Mouse (Mus musculus) layer of hippocampus, postnatal 25 days (tissue): ENCODE data around the gene Gen1. TPM values are rescaled to one million over a fixed set of nuclear protein-coding genes. Genes with fewer than 3 reads are reported as not detected.

ENCODE experiments used
- DNase-seq, 2 experiments: peaks; one replicate each; pipeline ENCODE4 v3.0.0; 2022; ENCODE audit warnings: mixed read lengths in 2 of 2, low spot score in 1 of 2; ENCODE audit errors: extremely low spot score in 1 of 2
- microRNA-seq, 2 experiments: library from miRNA; unstranded; fragments of <30 nt; microRNA quantifications; one replicate each; pipeline ENCODE4 v1.2.0; 2021
- total RNA-seq, 2 experiments: library from RNA; stranded (reverse); gene quantifications; 2 replicates each; pipeline ENCODE4 v1.2.3; 2021

Gene Gen1
- total RNA-seq, 2 experiments from 2014 or later = 1.7 to 3.0 TPM

GRCm38 (mm10) chr12:11195031-11195430, 70.6 kb downstream of the Gen1 start:
- no peak for DNase-seq

Small RNAs within 50 kb of the gene (microRNA-seq; reads per million reads assigned to microRNA genes)
- gene Mir7675 = 0 reads per million in 2 experiments

Other genes starting within 250 kb of the Gen1 start
- gene Kcns3, start 114.7 kb downstream of the Gen1 start, total RNA-seq = 10 to 100 TPM; 10.4 to 11.5 TPM
- gene Msgn1, start 56.8 kb downstream of the Gen1 start, total RNA-seq = not detected
- 10 to 100 TPM; 23.9 to 30.1 TPM for gene Smc6, start 85 bp upstream of the Gen1 start, total RNA-seq
- 100 to 1,000 TPM; 408 to 421 TPM for gene Vsnl1, start 170.8 kb upstream of the Gen1 start, total RNA-seq
- gene Rad51ap2, start 190.3 kb upstream of the Gen1 start, total RNA-seq = 1 to 10 TPM in 1 of 2 experiments, under 1 TPM in 1; 0.39 to 1.1 TPM